Mouse (Mus musculus): ENCODE measurements around the gene AC129217.1. TPM values are rescaled to one million over a fixed set of nuclear protein-coding genes. Genes with fewer than 3 reads are reported as not detected.
"Not testable (repeated sequence)": the region's sequence is repeated elsewhere in the genome, so short reads cannot be mapped to it uniquely, and the experiment has no call there.

AC129217.1 gene
- total and polyA plus RNA-seq, 2 experiments: 8.2 TPM; not detected in 1

DNA sequence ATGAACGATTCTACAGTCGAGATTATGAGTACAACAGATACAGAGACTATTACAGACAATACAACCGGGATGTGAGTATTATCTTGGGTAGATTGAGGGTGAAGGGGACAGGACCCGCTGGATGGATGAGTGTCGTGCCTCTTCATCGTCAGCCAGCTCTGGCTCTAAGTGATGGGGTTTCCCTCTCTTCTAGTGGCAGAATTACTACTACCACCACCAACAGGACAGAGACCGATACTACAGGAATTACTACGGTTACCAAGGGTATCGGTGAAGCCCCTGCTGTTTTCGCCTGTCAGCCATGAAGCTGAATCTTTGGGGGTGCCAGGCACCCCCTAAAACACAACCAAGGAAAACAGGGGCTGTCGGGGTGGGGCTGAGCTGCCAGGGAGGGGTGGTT lies 1.7 kb downstream of the AC129217.1 start:
- Histone ChIP-seq H3K79me2 (ENCODE audit: control insufficient read depth, insufficient read depth, low read length) (no peaks in the 10 kb centered on the region), H3K27ac (replicated peaks; ENCODE audit: insufficient read depth, low read depth, low read length) (no peak overlapping the region), H3K36me3 (ENCODE audit: control insufficient read depth, insufficient read depth, low read length) (peaks cover 74% of the 10 kb centered on the region), H3K4me1 (ENCODE audit: control insufficient read depth, insufficient read depth, low read length) (no peaks in the 10 kb centered on the region), H3K27me3 (ENCODE audit: control insufficient read depth, insufficient read depth, low read length) (no peaks in the 10 kb centered on the region), H3K9ac (ENCODE audit: low read depth, low read length) (no peak overlapping the region), H3K4me3 (ENCODE audit: insufficient read depth, low read depth, low read length) (no peak overlapping the region)
- TF ChIP-seq CTCF (IDR thresholded peaks at IDR 0.05; ENCODE audit: low read depth, low read length): no peak
- TF ChIP-seq POLR2A (IDR thresholded peaks at IDR 0.05; ENCODE audit: extremely low read depth, insufficient read depth, low read length): no peak
- DNase-seq (ENCODE audit: extremely low read depth, low read depth, low spot score): no peak
- WGBS: 93% methylated on average over 11 of the region's 11 CpGs

DNA sequence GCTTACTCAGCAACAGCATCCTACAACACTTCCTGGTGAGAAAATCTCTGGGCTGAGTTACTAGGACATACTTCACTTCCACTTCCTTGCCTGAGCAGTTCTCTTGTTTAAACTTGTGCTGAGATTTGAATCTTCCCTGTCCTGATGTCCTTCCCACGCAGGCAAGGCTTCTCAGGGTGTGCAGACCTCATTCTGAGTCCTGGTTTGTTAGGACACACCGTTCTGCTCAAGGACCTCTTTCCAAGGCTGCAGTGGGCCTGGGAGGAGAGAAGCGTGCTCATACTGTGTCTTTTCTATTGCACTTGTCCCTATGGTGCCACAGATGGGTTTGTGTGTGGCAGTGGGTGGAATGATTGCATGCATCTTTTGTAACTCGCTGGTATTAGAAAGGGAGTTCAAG lies 3.4 kb downstream of the AC129217.1 start:
- no peaks in the 10 kb centered on the region for H3K79me2 ChIP-seq (ENCODE audit: control insufficient read depth, insufficient read depth, low read length)
- no peak overlapping the region for H3K4me3 ChIP-seq (ENCODE audit: insufficient read depth, low read depth, low read length)
- no peak overlapping the region for H3K27ac ChIP-seq (replicated peaks; ENCODE audit: insufficient read depth, low read depth, low read length)
- no peak overlapping the region for H3K9ac ChIP-seq (ENCODE audit: low read depth, low read length)
- WGBS: 81% methylated on average over 4 of the region's 4 CpGs
- H3K36me3 ChIP-seq (ENCODE audit: control insufficient read depth, insufficient read depth, low read length): peaks cover 58% of the 10 kb centered on the region
- TF ChIP-seq CTCF (IDR thresholded peaks at IDR 0.05; ENCODE audit: low read depth, low read length): no peak
- TF ChIP-seq POLR2A (IDR thresholded peaks at IDR 0.05; ENCODE audit: extremely low read depth, insufficient read depth, low read length): no peak
- DNase-seq (ENCODE audit: extremely low read depth, low read depth, low spot score): no peak
- H3K4me1 ChIP-seq (ENCODE audit: control insufficient read depth, insufficient read depth, low read length): 0 out of 2 replicates have a peak, but pooled peaks cover under 1% of the 10 kb centered on the region
- H3K27me3 ChIP-seq (ENCODE audit: control insufficient read depth, insufficient read depth, low read length): no peaks in the 10 kb centered on the region

DNA sequence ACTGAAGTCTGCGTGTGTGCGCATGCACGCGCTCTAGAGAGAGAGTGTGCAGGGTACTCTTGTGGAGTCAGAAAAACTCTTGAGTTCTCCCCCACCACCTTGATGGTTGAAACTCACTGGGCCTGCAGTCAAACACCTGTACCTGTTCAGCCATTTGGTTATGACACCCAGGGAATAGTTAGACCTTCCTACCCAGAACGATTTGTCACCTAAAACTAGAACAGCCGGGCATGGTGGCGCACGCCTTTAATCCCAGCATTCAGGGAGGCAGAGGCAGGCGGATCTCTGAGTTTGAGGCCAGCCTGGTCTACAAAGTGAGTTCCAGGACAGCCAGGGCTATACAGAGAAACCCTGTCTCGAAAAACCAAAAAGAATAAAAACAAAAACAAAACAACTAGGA lies 6.8 kb downstream of the AC129217.1 start:
- H3K27ac ChIP-seq (replicated peaks; ENCODE audit: insufficient read depth, low read depth, low read length); H3K27me3 ChIP-seq (ENCODE audit: control insufficient read depth, insufficient read depth, low read length); H3K9ac ChIP-seq (ENCODE audit: low read depth, low read length); H3K4me3 ChIP-seq (ENCODE audit: insufficient read depth, low read depth, low read length); H3K79me2 ChIP-seq (ENCODE audit: control insufficient read depth, insufficient read depth, low read length); DNase-seq (ENCODE audit: extremely low read depth, low read depth, low spot score); H3K4me1 ChIP-seq (ENCODE audit: control insufficient read depth, insufficient read depth, low read length): not testable (repeated sequence)
- H3K36me3 ChIP-seq (ENCODE audit: control insufficient read depth, insufficient read depth, low read length): peaks cover 25% of the 10 kb centered on the region
- 98% methylated on average over 10 of the region's 10 CpGs for WGBS

DNA sequence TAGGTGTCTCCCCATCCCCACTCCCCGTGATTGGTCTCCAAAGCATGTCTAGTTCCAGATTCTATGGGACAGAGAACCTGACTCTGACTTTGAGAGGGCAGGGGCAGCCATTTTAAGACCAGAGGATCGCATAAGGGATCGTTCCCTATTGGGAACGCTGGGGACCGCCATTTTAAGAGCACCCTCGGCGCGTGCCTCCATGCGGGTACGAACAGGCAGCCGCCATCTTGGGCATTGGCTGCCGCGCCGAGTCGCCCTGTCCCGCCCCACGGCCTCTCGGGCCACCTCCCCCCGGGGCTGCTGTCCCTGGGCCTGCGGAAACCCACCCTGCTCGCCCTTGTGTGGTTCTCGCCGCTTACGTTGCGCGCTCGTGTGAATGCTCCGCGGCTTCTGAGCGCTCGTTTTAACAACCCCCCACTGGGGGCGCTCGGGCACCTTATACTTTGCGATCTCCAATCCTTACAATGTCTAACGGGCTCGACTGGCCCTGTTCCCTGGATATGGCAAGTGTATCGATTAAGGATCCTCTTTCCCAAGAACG lies 7.7 kb downstream of the AC129217.1 start, which contains the start of gene Bscl2:
Gene Bscl2 (plus strand): TSS at position 217 of the 541 bp plus-strand sequence.
- TF ChIP-seq CTCF (IDR thresholded peaks at IDR 0.05; ENCODE audit: low read depth, low read length) (peak; percentile 50), POLR2A (IDR thresholded peaks at IDR 0.05; ENCODE audit: extremely low read depth, insufficient read depth, low read length) (no peak)
- WGBS: 1% methylated on average over 38 of the region's 38 CpGs

DNA sequence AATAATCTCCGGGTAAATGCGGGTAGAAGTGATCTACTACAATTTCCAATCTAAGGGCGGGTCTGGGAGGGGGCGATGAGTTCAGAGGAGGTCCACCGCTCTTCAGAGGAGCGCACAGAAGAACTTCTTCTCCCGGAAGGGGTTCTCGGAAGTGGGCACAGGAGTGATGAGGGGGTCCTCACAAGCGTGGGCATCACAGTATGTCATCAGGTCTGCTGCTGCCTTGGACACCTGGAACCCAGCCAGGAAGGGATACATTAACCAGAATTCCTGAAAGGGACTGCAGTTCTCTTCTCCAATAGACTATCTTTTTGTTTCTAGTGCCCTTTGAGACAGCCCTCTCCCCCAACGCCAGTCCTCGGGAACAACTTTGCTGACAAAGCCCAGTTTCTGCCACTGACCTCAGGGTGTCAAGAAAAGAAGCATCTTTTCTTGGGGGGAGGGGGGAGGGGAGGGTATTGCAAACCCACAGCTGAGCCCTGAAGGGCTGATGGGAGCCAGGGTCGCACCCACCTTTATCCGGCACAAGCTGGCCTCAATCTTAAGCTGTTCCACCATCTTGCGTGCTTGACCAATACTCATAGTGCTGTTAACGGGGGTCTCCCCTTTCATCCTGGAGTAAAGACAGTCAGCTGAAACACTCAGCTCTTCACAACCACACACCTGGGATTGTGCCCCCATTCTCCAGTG lies 8.6 kb downstream of the AC129217.1 start:
- TF ChIP-seq CTCF (IDR thresholded peaks at IDR 0.05; ENCODE audit: low read depth, low read length) (no peak), POLR2A (IDR thresholded peaks at IDR 0.05; ENCODE audit: extremely low read depth, insufficient read depth, low read length) (no peak)
- H3K79me2 ChIP-seq (ENCODE audit: control insufficient read depth, insufficient read depth, low read length): no peaks in the 10 kb centered on the region
- peaks cover 9% of the 10 kb centered on the region for H3K4me1 ChIP-seq (ENCODE audit: control insufficient read depth, insufficient read depth, low read length)
- WGBS: 24% methylated on average over 15 of the region's 15 CpGs
- no peak for DNase-seq (ENCODE audit: extremely low read depth, low read depth, low spot score)
- H3K4me3 ChIP-seq (ENCODE audit: insufficient read depth, low read depth, low read length): peak overlapping the region; percentile 84
- H3K27ac ChIP-seq (replicated peaks; ENCODE audit: insufficient read depth, low read depth, low read length): no peak overlapping the region
- H3K9ac ChIP-seq (ENCODE audit: low read depth, low read length): peak overlapping the region; percentile 89
- H3K36me3 ChIP-seq (ENCODE audit: control insufficient read depth, insufficient read depth, low read length): peaks cover 9% of the 10 kb centered on the region; the same call in 1 of the 2 replicates
- no peaks in the 10 kb centered on the region for H3K27me3 ChIP-seq (ENCODE audit: control insufficient read depth, insufficient read depth, low read length)

More for the DNA sequence above, 7.7 kb downstream of the AC129217.1 start, which contains the start of gene Bscl2:
- H3K4me3 ChIP-seq (ENCODE audit: insufficient read depth, low read depth, low read length): peak within 1 kb of the TSS; percentile 84
- H3K36me3 ChIP-seq (ENCODE audit: control insufficient read depth, insufficient read depth, low read length): peaks cover 15% of the 10 kb centered on the region
- H3K79me2 ChIP-seq (ENCODE audit: control insufficient read depth, insufficient read depth, low read length): no peaks in the 10 kb centered on the region
- H3K9ac ChIP-seq (ENCODE audit: low read depth, low read length): peak within 1 kb of the TSS; percentile 89
- no peaks in the 10 kb centered on the region for H3K27me3 ChIP-seq (ENCODE audit: control insufficient read depth, insufficient read depth, low read length)
- peak; percentile 53 for DNase-seq (ENCODE audit: extremely low read depth, low read depth, low spot score)
- H3K4me1 ChIP-seq (ENCODE audit: control insufficient read depth, insufficient read depth, low read length): peaks cover 9% of the 10 kb centered on the region
- H3K27ac ChIP-seq (replicated peaks; ENCODE audit: insufficient read depth, low read depth, low read length): peak within 1 kb of the TSS; percentile 63

Measured in liver, adult 2 months (tissue).